Mouse (Mus musculus) testis, adult 2 months (tissue): ENCODE measurements around the gene Cfap70.

Experiments
- CTCF ChIP-seq: fragments of 200-500 bp; IDR thresholded peaks from 2 replicates; pipeline ENCODE4 v1.5.1; 2012; ENCODE audit warnings: low read depth, mild to moderate bottlenecking, inconsistent platforms, low read length, moderate library complexity; ENCODE audit not compliant: control insufficient read depth, insufficient read depth, insufficient replicate concordance
- POLR2A ChIP-seq: fragments of 200-500 bp; IDR thresholded peaks from 2 replicates; pipeline ENCODE4 v1.6.1; 2012; ENCODE audit warnings: low read depth, mild to moderate bottlenecking, inconsistent platforms, low read length, moderate library complexity; ENCODE audit not compliant: control insufficient read depth

- no peak for TF ChIP-seq POLR2A
- no peak for TF ChIP-seq CTCF
Measured at GRCm38 (mm10) chr14:20397220-20397619, 54.8 kb downstream of the Cfap70 start.
